Mouse (Mus musculus) megakaryocyte, embryonic 14.5 days (primary cell): ENCODE results near the gene Smndc1. TPM values are rescaled to one million over a fixed set of nuclear protein-coding genes. Genes with fewer than 3 reads are reported as not detected.

ENCODE experiments used
- H3K27me3 ChIP-seq: replicated peaks from 2 replicates; pipeline ENCODE3; 2012; ENCODE audit warnings: inconsistent platforms
- H3K36me3 ChIP-seq: replicated peaks from 2 replicates; pipeline ENCODE3; 2012; ENCODE audit warnings: low read length, inconsistent platforms, mixed read lengths
- H3K4me1 ChIP-seq: 2 replicates; pipeline ENCODE4 v1.6.1; 2012; ENCODE audit warnings: inconsistent platforms
- H3K4me3 ChIP-seq: replicated peaks from 2 replicates; pipeline ENCODE3; 2012; ENCODE audit warnings: moderate library complexity, mild to moderate bottlenecking, inconsistent platforms
- H3K9me3 ChIP-seq: 2 replicates; pipeline ENCODE4 v1.6.1; 2012; ENCODE audit warnings: inconsistent platforms
- FLI1 ChIP-seq: IDR thresholded peaks from 2 replicates; pipeline ENCODE4 v1.6.1; 2012; ENCODE audit warnings: low read length, inconsistent platforms, mixed read lengths
- GATA1 ChIP-seq: IDR thresholded peaks from 3 replicates; pipeline ENCODE4 v1.6.1; 2012; ENCODE audit warnings: mixed read lengths, low read length, inconsistent platforms, borderline replicate concordance
- polyA plus RNA-seq: library from polyadenylated mRNA; stranded (reverse); fragments of >175 nt; gene quantifications from 2 replicates; pipeline ENCODE4 v1.2.3, GENCODE M21; 2012; ENCODE audit warnings: low replicate concordance; ENCODE audit not compliant: insufficient read depth

The Smndc1 gene
- polyA plus RNA-seq, 1 experiment = 76.8 TPM

- Histone ChIP-seq H3K4me1 (peaks cover 14% of the 10 kb centered on the region), H3K36me3 (peaks cover 43% of the 10 kb centered on the region), H3K9me3 (no peaks in the 10 kb centered on the region), H3K4me3 (no peak overlapping the region), H3K27me3 (no peaks in the 10 kb centered on the region)
- TF ChIP-seq GATA1 = no peak
- no peak for TF ChIP-seq FLI1
Measured at GRCm38 (mm10) chr19:53366881-53367280, 23.5 kb downstream of the Smndc1 start.

DNA sequence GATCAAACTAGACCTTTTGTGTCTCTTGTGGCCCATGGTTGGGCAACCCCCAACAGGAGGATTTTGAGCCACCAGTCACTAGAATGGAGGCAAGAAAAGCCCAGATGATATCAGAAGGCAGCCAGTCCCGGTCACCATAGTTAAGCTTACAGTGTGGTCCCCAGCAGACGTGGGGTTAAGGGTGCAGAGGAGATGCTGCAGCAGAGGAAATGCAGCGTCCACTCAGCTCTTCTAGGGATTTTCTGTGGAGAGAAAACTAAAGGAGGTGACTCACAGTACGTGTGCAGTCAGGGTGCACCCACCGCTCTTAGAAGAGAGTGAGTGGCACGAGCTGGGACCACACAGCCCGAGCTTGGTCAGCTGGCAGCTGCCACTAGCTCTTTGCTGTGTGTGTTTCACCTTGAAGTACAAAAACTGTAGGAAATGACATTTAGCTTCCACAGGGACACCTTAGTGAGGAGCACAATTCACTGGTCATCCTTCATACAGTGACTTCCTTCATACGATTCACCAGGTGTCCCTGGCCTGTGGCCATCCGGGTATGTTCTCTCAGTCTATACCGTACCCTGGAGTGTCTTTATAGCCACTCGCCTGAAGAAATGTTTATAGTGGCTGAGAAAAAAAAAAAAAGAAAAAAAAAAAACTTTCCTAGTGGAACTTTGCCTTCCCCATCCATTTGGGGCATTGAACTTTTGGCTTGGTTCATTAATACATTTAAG, 24.2 kb downstream of the Smndc1 start:
- Histone ChIP-seq H3K9me3 (no peaks in the 10 kb centered on the region), H3K27me3 (no peaks in the 10 kb centered on the region), H3K4me3 (no peak overlapping the region), H3K36me3 (peaks cover 36% of the 10 kb centered on the region), H3K4me1 (peaks cover 14% of the 10 kb centered on the region)
- no peak for TF ChIP-seq GATA1

DNA sequence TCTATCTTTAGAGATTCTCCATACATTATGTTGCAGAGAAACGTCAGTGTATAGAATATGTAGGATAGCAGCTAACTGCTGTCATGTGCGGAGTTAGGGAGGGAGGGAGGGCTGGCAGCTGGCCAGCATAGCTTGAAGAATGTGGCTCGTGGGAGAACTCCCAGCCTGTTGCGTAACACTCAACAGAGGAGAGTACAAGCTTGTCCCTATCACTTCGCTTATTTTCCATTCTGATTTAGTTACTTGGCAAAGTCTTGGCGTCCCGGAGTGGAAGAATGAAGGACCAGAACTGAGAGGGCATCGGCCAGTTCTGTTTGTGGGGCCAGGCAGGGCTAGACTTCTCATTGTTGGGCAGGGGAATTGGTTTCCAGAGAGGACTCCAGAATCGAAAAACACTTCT, 25.4 kb downstream of the Smndc1 start:
- TF ChIP-seq FLI1 (no peak), GATA1 (no peak)
- Histone ChIP-seq H3K36me3 (peaks cover 23% of the 10 kb centered on the region), H3K27me3 (no peaks in the 10 kb centered on the region), H3K4me3 (no peak overlapping the region), H3K4me1 (peaks cover 14% of the 10 kb centered on the region), H3K9me3 (no peaks in the 10 kb centered on the region)

GRCm38 (mm10) chr19:53364551-53364950, 25.8 kb downstream of the Smndc1 start:
- peaks cover 22% of the 10 kb centered on the region for H3K36me3 ChIP-seq
- H3K27me3 ChIP-seq = no peaks in the 10 kb centered on the region
- H3K9me3 ChIP-seq = no peaks in the 10 kb centered on the region
- no peak for TF ChIP-seq GATA1
- TF ChIP-seq FLI1 = no peak
- H3K4me1 ChIP-seq = peaks cover 15% of the 10 kb centered on the region
- no peak overlapping the region for H3K4me3 ChIP-seq

DNA sequence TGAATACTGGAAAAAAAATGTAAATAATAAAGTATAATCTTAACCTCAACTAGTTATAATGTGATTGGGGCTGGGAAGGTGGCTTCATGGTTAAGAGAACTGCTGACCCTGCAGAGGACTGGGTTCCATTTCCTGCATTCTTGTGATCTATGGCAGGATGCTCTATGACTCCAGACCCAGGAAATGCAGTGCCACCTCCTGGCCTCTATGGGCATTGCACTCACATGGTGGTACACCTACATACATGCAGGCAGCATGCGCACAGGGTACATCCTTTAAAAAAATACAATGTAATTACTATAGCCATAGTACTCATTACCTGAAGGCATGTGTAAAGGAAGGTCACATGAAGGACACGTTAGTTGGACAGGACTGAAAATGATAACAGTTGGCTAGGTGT, 27.4 kb downstream of the Smndc1 start:
- Histone ChIP-seq H3K4me1 (peaks cover 7% of the 10 kb centered on the region; the same call in 1 of the 2 replicates), H3K36me3 (peaks cover 8% of the 10 kb centered on the region), H3K27me3 (no peaks in the 10 kb centered on the region), H3K4me3 (no peak overlapping the region), H3K9me3 (no peaks in the 10 kb centered on the region)
- TF ChIP-seq GATA1 (no peak), FLI1 (no peak)

DNA sequence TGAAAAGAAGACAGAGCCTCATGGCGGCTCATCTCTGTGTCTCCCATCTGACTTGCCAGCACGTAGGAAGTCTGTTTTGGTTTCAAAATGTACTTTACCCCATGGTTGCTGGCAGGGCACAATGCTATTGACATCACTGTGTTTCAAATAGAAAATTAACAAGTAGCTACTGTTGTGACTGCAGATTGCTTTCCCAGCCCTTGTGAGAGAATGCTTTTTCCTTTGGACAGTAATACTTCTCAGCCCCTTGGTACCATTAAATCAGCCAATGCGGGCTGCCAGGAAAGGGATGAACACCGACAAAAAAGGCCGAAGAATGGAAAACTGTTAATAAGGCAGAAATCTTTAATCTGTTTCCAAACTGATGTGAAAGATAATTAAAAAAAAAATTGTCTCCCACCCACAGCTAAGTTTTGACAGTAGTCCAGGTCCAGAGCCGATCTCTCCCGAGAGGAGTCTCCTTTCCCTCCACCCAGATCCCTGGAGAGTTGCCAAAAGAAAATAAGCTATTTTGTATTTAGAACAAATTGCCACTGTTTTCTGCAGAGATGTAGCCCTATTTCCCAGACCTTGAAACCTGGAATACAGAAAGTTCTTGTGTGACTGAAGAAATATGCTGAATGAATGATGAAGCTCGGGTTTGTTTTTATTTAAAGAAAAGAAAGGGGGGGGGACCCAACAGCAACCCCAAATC, 30.0 kb downstream of the Smndc1 start:
- Histone ChIP-seq H3K27me3 (no peaks in the 10 kb centered on the region), H3K4me1 (peaks cover 3% of the 10 kb centered on the region; the same call in 1 of the 2 replicates), H3K9me3 (no peaks in the 10 kb centered on the region), H3K36me3 (peaks cover 25% of the 10 kb centered on the region), H3K4me3 (no peak overlapping the region)
- TF ChIP-seq GATA1 (no peak), FLI1 (no peak)

DNA sequence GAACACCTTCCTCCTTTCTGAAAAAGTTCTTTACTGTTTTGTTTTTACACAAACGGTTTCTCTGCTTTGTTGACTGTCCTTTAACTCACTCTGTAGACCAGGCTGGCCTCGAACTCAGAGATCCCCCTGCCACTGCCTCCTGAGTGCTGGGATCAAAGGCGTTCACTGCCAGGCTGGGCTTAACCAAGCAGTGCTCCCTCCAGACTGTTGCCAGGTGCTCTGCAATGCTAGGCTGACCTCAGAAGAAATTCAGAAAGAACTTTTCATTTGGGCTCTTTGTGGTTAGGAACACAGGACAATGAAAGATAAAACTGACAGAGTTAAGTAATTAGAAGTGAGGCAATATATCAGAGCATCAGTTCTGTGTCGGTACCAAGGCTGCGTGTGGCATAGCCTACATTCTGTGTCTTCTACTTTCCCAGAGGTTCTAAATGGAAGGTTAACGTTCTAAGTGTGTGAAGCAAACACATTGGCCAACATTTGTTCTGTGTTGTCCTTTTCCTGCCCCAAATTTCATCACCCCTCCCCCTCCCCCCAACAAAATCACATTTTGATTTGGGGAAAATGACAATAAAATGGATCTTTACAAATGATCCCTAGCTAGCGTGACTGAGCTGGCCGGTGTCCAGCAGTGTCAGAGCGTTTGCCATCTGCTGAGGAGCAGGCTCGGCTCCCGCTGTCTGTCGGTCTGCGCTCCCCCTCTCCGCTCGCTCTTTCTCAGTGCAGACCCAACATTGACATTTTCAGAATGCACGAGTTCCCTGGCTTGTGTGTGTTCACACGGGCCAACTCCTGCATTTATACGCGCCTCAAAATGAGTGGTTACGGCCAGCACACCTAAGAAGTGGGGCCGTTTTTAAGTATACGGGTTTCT, 31.0 kb downstream of the Smndc1 start:
- Histone ChIP-seq H3K4me3 (no peak overlapping the region), H3K27me3 (no peaks in the 10 kb centered on the region), H3K36me3 (peaks cover 30% of the 10 kb centered on the region), H3K4me1 (peaks cover 3% of the 10 kb centered on the region; the same call in 1 of the 2 replicates), H3K9me3 (no peaks in the 10 kb centered on the region)
- TF ChIP-seq FLI1 (no peak), GATA1 (no peak)

DNA sequence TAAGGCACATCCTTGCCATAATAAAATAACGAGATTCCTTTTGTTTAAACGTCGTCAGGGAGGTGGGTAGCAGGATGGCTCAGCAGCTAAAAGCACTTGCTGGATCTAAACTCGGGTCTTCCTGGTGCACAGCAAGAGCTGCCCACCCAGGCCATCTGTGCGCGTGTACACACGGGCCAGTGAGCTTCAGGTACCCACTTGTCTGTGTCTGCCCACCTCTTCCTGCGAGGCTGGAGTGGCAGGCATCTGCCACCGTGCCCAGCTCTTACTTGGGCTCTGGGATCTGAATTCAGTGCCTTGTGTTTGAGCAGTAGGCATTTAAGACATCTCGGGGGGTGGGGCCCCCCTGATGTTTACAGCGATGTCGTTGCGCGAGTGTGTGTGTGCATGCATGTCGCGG, 35.3 kb downstream of the Smndc1 start:
- Histone ChIP-seq H3K36me3 (peaks cover 52% of the 10 kb centered on the region), H3K4me3 (no peak overlapping the region)
- TF ChIP-seq GATA1 = no peak
- TF ChIP-seq FLI1 = no peak

DNA sequence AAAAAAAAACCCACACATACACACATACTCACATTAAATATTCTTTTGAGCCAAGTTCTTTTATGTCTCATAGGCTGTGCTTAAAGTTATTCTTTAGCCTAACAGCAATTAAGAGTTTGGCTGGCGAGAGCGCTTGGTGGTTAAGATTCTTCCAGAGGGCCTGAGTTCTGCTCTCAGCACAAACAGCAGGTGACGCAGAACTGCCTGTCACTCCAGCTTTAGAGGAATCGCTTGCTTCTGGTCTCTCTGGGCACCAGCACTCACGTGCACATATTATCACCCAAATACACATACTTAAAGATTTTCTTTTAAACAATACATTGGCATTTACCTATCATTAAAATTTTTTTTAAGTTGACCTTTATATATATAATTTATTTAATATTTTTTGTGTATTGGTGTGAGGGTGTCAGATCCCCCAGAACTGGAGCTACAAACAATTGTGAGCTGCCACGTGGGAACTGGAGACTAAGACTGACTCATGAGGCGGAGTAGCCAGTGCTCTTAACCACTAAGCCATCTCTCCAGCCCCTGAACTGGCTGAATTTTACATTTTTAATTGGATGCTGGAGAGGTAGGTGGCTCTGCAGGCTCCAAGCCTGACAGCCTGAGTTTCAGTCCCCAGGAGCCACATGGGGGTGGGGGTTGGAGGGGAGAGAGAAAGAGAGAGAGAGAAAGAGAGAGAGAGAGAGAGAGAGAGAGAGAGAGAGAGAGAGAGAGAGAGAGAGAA, 35.9 kb downstream of the Smndc1 start:
- no peak for TF ChIP-seq GATA1
- Histone ChIP-seq H3K36me3 (peaks cover 56% of the 10 kb centered on the region), H3K4me1 (peaks cover 2% of the 10 kb centered on the region; the same call in 1 of the 2 replicates), H3K9me3 (no peaks in the 10 kb centered on the region), H3K4me3 (no peak overlapping the region), H3K27me3 (no peaks in the 10 kb centered on the region)

More for the DNA sequence above, 35.3 kb downstream of the Smndc1 start:
- H3K4me1 ChIP-seq = peaks cover 6% of the 10 kb centered on the region; the same call in 1 of the 2 replicates
- no peaks in the 10 kb centered on the region for H3K9me3 ChIP-seq
- no peaks in the 10 kb centered on the region for H3K27me3 ChIP-seq

DNA sequence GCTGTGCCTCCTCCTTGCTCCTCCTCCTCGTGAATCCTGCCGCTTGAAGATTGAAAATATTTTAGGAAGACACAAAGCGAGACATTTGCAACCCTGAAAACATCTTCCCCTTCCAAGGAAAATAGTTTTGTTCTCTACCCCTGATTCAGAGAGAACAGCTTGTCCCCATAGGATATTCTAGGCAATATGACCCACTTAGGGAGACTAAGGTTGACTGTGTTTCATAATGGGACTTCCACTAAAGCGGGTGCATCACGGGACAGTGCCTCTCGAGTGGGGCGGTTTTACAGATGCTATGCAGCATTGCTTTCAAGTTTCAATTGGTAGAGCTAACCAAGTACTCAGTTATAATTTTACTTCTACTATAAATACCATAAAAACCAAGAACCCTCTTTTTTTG, 36.5 kb downstream of the Smndc1 start:
- Histone ChIP-seq H3K4me3 (no peak overlapping the region), H3K4me1 (peaks cover 2% of the 10 kb centered on the region; the same call in 1 of the 2 replicates), H3K27me3 (no peaks in the 10 kb centered on the region), H3K36me3 (peaks cover 56% of the 10 kb centered on the region), H3K9me3 (no peaks in the 10 kb centered on the region)
- TF ChIP-seq GATA1 (no peak), FLI1 (no peak)
